Mouse (Mus musculus) embryo, embryonic 9.5 days (tissue): ENCODE results near the gene Actn3.

ENCODE experiments used
- DNase-seq: peaks from one replicate; pipeline ENCODE4 v3.0.0-alpha.2; 2017; ENCODE audit errors: extremely low spot score

The Actn3 gene

DNA sequence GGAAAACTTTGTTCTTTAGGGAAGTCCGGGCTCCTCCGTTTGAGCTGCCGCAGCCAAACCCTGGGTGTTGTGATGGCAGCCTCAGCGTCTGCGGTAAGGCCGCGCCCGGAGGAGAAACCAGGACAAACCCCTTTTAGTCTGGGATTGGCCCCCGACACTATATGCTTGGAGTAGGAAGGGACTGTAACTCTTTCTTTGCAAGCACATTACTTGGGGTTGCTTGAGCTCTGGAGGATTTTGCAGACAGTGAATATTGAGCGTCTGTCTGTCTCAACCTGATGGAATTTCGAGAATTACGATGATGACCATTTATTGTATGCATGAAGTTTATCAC lies 65.8 kb downstream of the Actn3 start:
- no peak for DNase-seq
